Mouse (Mus musculus) T-helper 17 cell (primary cell): ENCODE measurements around the gene Neurog2.

Experiments
- in situ Hi-C, 2 experiments: fragments of 300-600 bp; cut with MboI, MseI; formaldehyde crosslinking; loops; 1 replicate in 1 of 2; 2 replicates in 1 of 2; pipeline ENCODE4 v1.15.1; 2025; ENCODE audit warnings: high pct_unique_total_duplicates in 2 of 2

The Neurog2 gene

DNA sequence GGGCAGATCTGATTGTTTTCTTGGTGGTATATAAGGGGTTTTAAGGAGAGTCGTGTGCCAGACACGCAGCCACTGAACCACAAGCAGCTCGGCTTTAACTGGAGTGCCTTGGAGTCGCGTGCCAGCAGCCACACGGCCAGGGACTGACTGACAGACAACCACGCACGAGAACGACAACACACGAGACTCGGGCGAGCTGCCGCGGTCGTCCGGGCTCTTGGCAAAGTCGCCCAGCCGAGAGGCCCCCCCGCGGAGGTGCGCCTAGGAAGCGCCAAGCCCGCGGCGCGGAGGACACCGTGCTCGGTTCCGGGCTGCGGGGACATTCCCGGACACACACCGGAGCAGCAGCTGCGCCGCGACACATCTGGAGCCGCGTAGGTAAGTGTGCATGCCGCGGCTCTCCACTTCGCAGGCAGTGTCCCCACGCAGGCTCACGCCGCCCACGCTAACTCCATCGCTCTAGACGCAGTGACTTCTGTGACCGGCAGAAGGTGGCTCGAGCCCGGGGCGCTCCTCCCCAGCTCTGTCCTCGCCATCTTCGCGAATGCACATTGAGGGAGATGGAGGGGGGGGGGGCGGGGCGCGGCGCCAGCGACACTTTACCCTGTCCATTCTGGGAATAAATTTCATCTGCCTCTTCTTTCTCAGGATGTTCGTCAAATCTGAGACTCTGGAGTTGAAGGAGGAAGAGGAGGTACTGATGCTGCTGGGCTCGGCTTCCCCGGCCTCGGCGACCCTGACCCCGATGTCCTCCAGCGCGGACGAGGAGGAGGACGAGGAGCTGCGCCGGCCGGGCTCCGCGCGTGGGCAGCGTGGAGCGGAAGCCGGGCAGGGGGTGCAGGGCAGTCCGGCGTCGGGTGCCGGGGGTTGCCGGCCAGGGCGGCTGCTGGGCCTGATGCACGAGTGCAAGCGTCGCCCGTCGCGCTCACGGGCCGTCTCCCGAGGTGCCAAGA, at the start of gene Neurog2:
TSS of gene Neurog2 (plus strand) at position 56 of the 953 bp plus-strand sequence.
- in situ Hi-C loops = loop anchor here (5.0 to 25.0 kb wide), 3 partner anchors 129 to 1579 kb away; no protein-coding TSS in a partner anchor

DNA sequence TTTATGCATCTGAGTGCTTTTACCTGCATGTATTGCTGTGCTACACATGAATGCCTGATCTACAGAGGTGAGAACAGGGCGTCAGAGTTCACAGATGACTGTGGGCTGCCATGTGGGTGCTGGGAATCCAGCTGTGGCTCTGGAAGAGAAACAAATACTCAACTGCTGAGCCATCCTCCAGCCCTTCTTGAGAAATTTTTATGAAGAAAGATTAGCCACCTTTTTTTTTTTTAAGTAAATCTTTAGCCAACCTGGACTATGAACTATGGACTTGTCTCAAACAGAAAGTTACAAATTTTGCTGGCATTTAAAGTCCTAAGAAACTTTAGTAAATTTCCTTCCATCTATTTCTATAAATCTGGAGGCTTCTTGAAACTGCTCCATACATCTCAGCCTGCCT, 35.8 kb upstream of the Neurog2 start:
- in situ Hi-C loops = no loop called here

DNA sequence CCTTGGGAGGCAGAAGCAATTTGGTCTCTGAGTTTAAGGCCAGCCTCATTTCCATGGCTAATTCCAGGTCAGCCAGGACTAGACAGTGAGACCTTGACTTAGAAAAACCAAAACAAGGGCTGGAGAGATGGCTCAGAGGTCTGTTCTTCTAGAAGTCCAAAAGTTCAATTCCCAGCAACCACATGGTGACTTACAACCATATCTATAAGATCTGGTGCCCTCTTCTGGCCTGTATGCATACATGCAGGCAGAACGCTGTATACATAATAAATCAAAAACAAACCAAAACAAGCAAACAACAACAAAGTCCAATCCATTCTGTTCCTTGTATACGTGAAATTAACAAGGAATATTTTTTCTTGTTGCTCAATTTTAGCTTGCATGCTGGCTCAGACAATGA, 24.8 kb upstream of the Neurog2 start:
- in situ Hi-C loops = no loop called here

DNA sequence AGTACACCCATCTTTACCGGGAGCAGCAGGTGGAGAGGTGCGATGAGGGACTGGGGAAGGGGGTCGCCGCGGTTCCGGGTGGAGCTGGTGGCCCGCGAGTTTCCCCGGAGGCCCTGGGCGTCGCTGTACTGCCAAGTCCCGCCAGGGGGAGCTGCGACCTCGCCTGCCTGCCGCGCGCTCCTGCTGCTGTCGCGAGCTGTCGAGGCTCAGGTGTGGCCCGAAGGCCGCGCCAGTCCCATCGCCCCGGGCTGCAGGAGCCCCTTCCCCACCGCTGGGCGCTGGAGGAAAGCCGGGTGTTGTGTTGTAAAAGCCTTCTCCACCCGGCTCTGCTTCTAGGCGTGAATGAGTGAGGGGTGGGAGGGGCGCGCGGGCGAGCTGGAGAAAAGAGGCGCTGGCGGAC, 7.6 kb upstream of the Neurog2 start:
- in situ Hi-C loops = loop anchor here in 1 of 2 experiments (5.0 to 25.0 kb wide), 2 partner anchors 137 to 1587 kb away; no protein-coding TSS in a partner anchor

DNA sequence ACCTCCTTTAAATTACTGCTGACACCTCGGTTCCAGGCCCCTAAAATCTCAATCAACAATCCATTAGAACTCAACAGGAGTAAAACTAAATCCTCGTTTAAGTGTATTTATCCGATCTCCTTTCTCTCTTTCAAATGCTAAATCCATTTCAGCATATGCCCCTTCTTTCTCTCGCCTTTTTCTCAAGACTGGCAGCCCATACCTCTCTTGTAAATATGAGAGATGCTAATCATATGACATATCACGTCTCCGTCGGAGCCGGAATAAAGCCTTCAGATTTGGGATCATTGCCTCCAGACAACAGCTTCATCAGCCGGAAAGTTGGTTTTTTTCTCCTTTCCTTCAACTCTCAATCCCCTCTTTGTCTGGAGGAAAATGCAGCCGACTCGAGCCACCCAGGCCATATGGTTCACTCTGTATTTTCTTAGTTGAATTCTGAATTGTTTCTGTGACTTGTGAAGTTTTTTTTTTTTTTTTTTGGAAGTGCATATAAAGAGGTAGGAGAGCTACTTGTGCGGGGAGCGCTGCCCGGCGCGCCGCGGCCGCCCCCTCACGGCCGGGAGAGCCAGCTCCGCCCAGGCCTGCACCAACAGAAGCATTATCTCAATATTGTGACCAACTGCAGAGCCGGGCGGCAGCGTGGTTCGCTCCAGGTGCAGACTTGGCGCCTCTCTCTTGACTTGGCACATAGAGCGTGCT, 7.1 kb upstream of the Neurog2 start:
- in situ Hi-C loops = loop anchor here in 1 of 2 experiments (5.0 to 25.0 kb wide), 2 partner anchors 136 to 1586 kb away; no protein-coding TSS in a partner anchor

DNA sequence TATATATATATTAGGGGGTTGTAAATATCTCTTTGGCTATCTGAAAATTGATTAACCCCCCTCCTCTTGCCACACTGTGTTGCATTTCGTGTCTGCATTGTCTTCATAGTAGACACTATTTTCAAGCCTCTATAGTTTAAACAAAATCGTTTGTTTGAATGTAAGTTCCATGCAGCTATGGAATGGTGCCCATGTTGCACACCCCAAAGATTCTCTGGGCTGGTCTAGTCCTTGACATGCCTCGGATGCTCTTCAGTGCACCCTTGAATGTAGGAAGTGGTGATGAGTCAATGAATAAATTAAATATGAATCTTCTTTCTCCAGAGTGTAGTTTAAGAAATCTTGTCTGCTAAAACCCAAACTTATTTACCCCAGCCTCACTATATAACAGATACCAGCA, 6.4 kb upstream of the Neurog2 start:
- in situ Hi-C loops = loop anchor here in 1 of 2 experiments (5.0 to 25.0 kb wide), 2 partner anchors 136 to 1586 kb away; no protein-coding TSS in a partner anchor

DNA sequence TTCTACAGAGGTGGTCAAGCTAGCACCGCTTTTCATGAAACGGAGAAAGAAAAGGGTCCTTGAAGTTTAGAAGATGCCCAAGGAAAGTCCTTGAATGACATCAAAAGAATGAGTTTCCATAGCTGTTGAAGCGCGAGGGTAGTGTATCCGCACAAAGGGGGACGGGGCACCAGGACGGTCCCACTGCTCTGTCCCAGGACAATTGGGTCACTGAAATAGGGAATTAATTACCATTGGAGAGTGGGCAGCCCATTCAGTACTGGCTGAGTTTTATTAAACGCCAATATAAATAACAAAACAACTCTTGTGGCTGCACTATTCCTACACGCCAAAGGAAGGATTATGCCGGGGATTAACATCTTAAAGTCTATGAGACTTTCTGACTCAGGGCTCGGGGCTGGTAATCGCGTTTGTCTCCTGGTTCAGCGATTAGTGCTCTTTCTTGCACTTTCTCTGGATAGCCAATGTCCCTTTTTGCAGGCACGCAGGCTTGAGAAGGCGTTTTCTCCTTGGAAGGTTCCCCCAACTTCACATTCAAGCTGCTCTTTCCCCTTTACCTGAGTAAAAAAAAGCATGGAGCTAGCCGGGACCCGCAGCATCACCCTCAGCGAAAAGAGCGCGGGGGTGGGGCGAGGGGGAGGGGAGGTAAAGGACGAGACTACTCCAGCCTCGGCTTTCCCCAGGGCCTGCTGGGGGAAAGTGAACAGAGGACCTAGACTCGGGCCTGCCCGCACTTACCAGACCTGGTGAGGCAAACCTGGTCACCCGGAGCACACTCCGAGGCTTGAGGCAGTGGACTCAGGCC, 5.6 kb upstream of the Neurog2 start:
- in situ Hi-C loops = loop anchor here in 1 of 2 experiments (5.0 to 25.0 kb wide), 2 partner anchors 135 to 1585 kb away; no protein-coding TSS in a partner anchor

DNA sequence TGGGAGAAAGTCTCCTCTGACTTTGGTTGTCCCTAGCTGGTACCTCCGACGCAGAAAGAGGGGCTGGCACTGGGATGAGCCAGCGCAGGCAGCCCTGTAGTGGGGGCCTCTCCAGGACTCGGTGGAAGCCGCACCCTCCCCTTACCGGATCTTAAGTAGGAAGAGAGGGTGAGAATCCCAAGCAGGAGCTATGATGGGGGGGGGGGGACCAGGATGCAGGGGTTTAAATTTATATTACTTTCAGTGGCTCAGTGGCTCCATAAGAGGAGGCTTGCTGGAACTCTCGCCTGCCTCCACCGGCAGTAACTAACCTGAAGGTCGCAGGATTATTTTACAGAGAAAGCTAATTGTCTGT, 5.0 kb upstream of the Neurog2 start:
- in situ Hi-C loops = loop anchor here in 1 of 2 experiments (5.0 to 25.0 kb wide), 2 partner anchors 134 to 1584 kb away; no protein-coding TSS in a partner anchor

DNA sequence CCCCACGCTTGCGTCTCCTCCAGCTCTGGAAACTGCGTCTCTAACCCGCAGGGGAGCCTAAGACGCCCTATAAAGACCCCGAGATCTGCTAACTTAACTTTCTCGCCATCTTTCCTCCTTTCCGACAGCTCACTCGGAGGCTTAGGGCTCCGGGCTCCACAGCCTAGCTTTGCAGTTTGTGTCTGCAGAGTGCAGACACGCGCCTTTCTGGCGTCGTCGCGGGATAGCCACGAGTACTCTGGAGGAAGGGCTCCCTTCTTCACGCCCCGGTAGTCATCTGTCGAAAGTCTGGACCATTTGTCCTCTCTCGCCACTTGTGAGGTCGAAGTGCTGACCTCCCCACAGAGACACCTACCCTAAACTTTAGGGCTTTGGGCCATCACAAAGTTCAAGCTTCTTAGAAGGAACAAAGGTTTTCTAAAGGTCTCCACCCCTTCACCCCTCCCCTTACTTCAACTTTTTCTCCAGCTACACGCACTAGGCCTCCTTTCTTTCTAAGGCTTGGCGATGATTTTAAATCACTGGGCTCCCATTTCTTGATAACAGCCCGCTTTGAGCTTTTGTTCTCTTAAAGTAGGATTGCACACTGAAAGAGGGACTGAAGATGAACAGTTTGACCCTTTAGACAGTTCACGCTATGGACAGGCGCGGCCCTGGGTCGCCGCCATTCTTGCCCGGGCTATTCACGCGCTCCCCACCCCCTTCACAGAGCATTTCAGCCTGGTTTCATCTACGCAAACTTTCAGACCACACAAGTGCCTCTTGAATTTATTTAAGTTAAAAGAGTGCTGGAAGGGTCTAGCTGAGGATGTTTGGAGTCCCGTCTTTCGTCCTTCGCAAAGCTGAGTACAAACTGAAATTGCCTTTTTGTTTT, 4.4 kb upstream of the Neurog2 start:
- in situ Hi-C loops = loop anchor here in 1 of 2 experiments (5.0 to 25.0 kb wide), 2 partner anchors 134 to 1584 kb away; no protein-coding TSS in a partner anchor

DNA sequence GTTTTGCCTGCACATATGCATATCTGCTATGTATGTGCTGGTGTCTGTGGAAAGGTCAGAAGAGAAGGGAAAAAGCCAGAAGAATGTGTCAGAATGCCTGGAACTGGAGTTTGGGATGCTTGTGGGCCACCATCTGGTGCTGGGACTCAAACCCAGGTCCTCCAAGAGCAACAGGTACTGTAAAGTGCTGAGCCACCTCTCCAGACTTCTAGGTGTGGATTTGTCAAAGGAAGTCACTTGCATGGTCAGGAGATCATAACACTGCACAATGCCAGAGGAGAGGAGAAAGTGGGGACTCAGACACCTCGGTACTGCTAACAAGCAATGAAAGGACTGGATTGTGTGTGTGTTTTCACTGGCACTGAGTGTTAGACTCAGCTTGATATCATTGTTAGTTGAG, 2.7 kb upstream of the Neurog2 start:
- in situ Hi-C loops = loop anchor here (5.0 to 25.0 kb wide), 3 partner anchors 132 to 1582 kb away; no protein-coding TSS in a partner anchor

DNA sequence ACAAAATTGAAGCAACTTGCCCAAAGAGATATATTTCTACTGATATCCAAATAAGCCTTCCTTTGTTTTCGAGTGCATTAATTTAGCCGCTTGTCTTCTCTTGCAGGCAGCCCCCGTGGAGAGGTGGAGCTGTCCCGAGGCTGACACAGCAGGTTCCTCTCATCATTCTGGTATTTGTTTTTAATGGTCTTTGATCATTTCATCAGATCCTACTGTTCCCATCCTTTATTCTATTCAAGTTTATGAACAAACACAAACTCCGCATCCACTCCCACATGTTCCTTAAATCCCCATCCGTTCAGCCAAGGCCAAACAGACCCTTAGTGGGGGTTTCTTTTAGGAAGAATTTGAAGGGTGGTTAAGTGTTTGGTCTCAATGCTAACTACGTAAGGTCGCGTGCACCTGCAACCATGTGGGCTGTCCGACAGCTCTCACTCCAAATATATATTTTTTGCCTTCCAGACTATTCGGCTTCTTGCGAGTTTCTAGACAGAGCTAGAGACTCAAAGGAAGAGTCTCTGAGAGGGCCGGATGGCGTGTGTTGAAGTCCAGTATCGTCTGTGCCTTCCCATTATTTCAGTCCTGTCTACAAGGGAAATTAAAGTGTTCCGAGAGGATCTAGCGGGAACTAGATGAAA, 2.1 kb upstream of the Neurog2 start:
- in situ Hi-C loops = loop anchor here (5.0 to 25.0 kb wide), 3 partner anchors 131 to 1581 kb away; no protein-coding TSS in a partner anchor

DNA sequence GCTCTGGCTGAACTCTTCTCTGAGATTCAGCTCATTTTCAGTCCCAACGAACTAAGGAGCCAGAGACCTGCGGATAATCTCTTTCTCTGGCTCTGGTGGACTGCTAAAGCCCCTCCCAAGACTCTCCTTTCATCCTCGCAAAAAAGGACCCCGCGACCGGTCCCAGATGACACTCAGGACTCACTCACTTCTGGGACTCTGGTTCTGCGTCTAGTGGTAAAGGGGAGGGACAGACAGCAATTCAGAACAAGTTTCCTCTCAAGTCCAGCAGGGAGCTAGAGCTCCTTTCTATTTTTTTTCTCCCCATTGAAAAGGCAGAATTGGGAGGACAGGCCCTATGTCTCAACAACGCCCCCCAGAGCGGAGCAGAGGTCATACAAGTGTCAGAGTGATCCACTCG, 1.4 kb upstream of the Neurog2 start:
- in situ Hi-C loops = loop anchor here (5.0 to 25.0 kb wide), 3 partner anchors 131 to 1581 kb away; no protein-coding TSS in a partner anchor

DNA sequence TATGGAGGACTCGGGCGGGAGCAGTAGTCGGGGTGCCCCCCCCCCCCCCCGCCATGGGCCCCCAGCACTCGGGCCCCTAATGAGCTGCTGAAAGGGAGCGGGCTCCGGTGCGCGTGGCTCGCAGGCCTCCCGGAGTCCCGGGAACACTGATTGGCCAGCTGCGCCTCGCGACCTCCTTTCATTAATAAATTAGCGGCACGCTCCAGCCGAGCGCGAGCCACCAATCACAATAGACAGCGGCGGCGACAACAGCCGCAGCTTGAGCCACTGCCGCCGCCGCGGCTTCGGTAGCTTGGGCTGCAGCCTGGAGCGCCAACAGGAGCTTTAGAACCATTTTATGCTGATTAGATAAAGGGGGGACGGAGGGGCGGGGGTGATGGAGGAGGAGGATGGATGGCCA, 404 bp upstream of the Neurog2 start:
- in situ Hi-C loops = loop anchor here (5.0 to 25.0 kb wide), 3 partner anchors 130 to 1580 kb away; no protein-coding TSS in a partner anchor

DNA sequence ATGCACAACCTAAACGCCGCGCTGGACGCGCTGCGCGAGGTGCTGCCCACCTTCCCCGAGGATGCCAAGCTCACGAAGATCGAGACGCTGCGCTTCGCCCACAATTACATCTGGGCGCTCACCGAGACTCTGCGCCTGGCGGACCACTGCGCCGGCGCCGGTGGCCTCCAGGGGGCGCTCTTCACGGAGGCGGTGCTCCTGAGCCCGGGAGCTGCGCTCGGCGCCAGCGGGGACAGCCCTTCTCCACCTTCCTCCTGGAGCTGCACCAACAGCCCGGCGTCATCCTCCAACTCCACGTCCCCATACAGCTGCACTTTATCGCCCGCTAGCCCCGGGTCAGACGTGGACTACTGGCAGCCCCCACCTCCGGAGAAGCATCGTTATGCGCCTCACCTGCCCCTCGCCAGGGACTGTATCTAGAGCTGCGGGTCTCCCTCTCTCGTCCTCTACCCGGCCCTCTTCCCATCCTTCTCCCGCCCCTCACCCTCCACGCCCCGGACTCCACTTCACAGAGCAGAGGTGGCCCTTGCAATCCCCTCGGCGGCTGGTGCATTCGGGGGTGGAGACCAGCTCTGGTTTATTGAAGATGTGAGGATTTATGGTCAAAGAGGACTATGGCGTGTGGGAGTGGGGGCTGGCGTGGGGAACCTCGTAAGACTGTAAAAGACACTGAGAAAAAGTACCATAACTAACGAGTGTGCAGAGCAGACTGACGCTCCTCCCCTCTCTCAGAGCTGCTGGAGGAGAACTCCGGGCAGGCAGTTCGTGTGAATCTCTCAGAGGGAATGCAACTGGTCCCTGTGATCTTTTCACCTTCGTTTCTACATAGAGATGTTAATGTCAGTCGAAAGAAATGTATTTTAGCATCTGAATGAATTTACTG, 1.4 kb downstream of the Neurog2 start:
- in situ Hi-C loops = loop anchor here (5.0 to 25.0 kb wide), 3 partner anchors 128 to 1578 kb away; no protein-coding TSS in a partner anchor

DNA sequence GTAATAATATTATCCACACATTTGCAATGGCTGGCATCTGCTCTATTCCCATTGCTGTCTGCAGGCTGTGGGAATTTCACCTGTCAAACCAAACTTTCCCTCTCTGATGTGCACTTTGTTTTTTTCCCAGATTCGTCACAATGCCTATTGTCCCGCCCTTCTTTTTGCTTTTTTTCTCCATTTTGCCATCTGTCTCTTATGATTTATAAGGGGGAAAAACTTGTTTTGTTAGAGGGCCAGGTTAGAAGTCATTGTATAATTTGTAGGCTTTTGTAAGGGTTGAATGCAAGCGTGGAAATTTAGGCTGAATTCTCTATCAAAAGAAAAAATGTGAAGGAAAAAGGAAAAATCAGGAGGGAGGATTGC, 2.0 kb downstream of the Neurog2 start:
- in situ Hi-C loops = loop anchor here (5.0 to 25.0 kb wide), 3 partner anchors 127 to 1577 kb away; no protein-coding TSS in a partner anchor

DNA sequence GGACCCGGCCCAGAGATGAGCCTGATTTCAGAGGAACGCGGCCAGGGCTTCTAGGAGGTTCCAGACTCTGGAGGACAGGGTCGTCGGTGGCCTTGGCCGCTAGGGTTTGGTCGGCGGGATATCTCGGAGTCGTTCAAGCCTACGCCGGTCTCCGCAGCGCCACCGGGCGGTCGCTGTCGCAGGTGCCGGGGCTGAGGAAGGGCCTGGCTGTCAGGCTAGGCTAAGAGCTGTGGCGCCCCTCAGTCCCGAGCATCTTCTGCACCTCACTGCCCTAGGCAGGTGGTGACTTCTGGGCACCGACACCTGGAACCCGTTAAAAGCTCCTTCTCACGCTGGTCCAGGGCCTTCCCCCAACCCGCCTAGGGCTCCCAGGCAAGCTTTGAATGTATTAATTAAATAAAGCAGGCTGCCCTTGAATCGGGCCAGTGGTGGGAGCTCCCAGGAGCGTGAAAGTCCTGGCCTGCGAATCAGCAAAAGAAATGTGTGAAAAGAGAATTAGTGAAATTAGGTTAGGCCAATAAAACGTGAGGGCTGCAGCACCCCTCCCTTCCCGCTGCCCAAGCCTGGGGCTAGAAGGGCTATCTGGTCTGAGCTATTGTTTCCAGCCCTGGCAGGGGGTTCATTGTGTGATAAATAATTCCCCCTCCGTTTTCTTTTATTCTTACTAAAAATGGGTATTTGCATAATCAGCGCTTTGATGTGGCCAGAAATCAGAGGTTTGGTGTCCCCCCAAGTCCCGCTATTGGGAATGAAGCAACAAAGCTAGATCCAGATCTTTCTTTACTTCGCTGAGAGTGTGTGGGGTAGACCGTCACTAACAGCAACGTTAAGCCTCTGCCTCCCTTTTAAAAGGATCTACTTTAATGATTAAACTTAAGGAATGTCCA, 7.2 kb downstream of the Neurog2 start:
- in situ Hi-C loops = loop anchor here (10.0 to 25.0 kb wide), 2 partner anchors 305 to 1572 kb away; no protein-coding TSS in a partner anchor
